Mouse (Mus musculus) embryonic fibroblast, embryonic 13.5 days (primary cell): Measurements from ENCODE around the gene Rab9. TPM values are rescaled to one million over a fixed set of nuclear protein-coding genes. Genes with fewer than 3 reads are reported as not detected.

Experiments
- H3K27ac ChIP-seq: 2 replicates; pipeline ENCODE4 v1.5.1; 2012; ENCODE audit warnings: low read length, control low read depth, inconsistent platforms; ENCODE audit not compliant: insufficient read depth
- H3K4me1 ChIP-seq: 2 replicates; pipeline ENCODE4 v1.6.1; 2011; ENCODE audit warnings: low read length; ENCODE audit not compliant: control insufficient read depth, insufficient read depth
- H3K4me3 ChIP-seq: 2 replicates; pipeline ENCODE4 v1.5.1; 2011; ENCODE audit warnings: mild to moderate bottlenecking, control low read depth, low read length; ENCODE audit not compliant: insufficient read depth
- CTCF ChIP-seq: IDR thresholded peaks from 2 replicates; pipeline ENCODE4 v1.5.1; 2011; ENCODE audit warnings: mild to moderate bottlenecking, control low read depth, low read length, moderate library complexity, borderline replicate concordance; ENCODE audit not compliant: insufficient read depth
- POLR2A ChIP-seq: IDR thresholded peaks from 2 replicates; pipeline ENCODE4 v1.6.1; 2011; ENCODE audit warnings: low read depth, mild to moderate bottlenecking, control low read depth, low read length, moderate library complexity
- polyA plus RNA-seq: library from polyadenylated mRNA; stranded (reverse); fragments of >200 nt; gene quantifications from 2 replicates; pipeline ENCODE4 v1.2.4, GENCODE M21; 2011; ENCODE audit warnings: low read depth; ENCODE audit not compliant: missing spikeins, insufficient read length

Rab9 gene
- polyA plus RNA-seq, 1 experiment, result 62.6 TPM

DNA sequence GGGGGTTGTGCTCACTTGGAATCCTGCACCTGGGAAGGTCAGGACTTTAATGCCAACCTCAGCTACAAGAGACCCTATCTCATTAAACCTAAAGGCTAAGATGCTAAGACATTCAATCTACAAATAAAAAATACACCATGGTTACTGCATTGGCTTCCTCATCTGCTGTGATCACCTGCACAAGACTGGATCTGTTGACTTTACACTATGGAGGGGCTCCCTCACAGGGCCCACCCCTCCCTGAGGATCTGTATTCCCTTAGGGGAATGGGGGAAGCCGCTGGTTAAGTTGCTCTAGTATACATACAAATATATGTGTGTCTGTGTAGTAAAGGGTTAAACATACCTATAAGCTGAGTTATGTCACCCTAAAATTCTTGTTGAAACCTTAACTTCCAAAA is 24.1 kb downstream of the Rab9 start:
- no peak overlapping the region for H3K27ac ChIP-seq
- no peaks in the 10 kb centered on the region for H3K4me1 ChIP-seq
- H3K4me3 ChIP-seq, result no peak overlapping the region
- TF ChIP-seq POLR2A, result no peak
- no peak for TF ChIP-seq CTCF

GRCm38 (mm10) chrX:166454331-166454730 is 25.3 kb downstream of the Rab9 start:
- H3K27ac ChIP-seq, result no peak overlapping the region
- TF ChIP-seq POLR2A, result no peak
- TF ChIP-seq CTCF, result no peak
- H3K4me1 ChIP-seq, result no peaks in the 10 kb centered on the region
- H3K4me3 ChIP-seq, result no peak overlapping the region

GRCm38 (mm10) chrX:166453532-166453931 is 26.1 kb downstream of the Rab9 start:
- H3K4me3 ChIP-seq, result no peak overlapping the region
- no peak for TF ChIP-seq POLR2A
- TF ChIP-seq CTCF, result no peak
- no peak overlapping the region for H3K27ac ChIP-seq
- H3K4me1 ChIP-seq, result no peaks in the 10 kb centered on the region

- no peak overlapping the region for H3K4me3 ChIP-seq
- TF ChIP-seq CTCF, result no peak
- TF ChIP-seq POLR2A, result no peak
- H3K27ac ChIP-seq, result no peak overlapping the region
- no peaks in the 10 kb centered on the region for H3K4me1 ChIP-seq
Measured at GRCm38 (mm10) chrX:166444552-166444951, 35.1 kb downstream of the Rab9 start.

DNA sequence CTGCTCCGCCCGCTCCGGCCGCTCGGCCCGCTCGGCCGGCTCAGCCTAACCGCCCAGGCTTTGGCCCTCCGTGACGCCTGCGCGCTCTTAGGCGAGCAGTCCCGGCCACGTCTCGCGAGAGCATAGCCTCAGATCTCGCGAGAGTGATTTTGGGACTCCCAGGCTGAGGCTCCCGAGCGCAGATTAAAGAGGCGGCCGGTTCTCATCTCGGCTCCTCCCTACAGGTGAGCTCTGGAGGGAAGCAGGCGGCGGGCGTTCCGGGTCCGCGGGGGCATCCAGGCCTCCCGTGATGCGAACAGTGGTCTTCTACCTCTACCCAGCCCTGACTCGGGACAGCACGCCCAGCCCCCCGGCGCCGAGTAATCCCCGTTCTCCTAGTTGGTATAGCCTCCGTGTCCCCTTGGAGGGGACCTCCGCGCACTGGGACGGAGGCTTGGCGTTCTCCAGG is 39.0 kb downstream of the Rab9 start, which contains the start of gene Ofd1:
Ofd1 (minus strand) TSS at position 89 of the 448 bp plus-strand sequence.
- Histone ChIP-seq H3K4me1 (no peaks in the 10 kb centered on the region), H3K27ac (peak within 1 kb of the TSS; percentile 20; the same call in 1 of the 2 replicates), H3K4me3 (peak within 1 kb of the TSS; percentile 74)
- TF ChIP-seq CTCF (no peak), POLR2A (peak; percentile 73)

DNA sequence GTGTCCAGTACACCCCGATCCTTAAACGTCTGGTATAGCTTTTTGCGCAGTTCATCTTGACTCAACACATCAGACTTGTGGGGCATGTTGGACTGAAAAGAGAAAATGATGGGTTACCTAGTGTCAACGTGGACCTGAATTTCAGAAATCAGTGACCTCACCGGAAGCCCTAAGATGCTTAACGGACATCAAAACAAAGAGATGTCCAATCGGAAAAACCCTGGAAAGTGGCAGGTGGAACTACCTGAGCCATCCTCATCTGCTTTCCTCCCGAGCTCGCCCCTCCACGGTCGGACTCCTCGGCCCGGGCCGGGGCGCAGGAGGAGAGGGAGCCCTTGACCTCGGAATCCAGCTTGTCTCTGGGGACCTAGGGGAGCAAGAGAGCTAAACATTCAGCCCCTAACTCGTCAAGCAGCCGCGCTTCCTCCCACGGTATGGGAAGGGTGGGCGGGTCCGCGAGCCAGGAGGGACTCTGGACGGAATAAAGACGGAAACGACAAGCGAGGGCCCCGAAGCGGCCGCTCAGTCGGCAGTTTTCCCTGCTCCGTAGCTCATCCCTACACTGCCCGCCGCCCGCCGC is 39.5 kb downstream of the Rab9 start, which contains the start of gene Trappc2:
Trappc2 (plus strand) TSS at position 539 of the 580 bp plus-strand sequence.
- Histone ChIP-seq H3K27ac (peak within 1 kb of the TSS; percentile 20; the same call in 1 of the 2 replicates), H3K4me3 (peak within 1 kb of the TSS; percentile 74), H3K4me1 (no peaks in the 10 kb centered on the region)
- no peak for TF ChIP-seq CTCF
- no peak for TF ChIP-seq POLR2A

DNA sequence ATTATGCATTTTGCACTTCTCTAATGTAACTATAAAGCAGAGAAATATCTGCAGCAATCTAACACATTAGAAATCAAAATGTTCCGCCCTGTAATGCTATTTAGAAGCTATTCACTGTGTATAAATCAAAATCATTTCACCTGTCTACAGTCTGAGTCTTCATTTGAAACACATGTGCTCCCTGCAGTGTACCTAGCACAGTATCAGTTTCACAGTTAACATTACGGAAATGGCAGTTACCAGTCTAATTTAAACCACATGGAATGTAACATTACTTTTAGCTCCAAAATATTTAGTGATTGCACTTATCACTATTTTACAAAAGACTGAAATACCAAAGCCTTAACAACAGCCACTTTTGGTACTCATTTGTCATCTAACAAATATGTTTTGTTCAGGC is 44.9 kb downstream of the Rab9 start:
- TF ChIP-seq CTCF (no peak), POLR2A (no peak)
- no peaks in the 10 kb centered on the region for H3K4me1 ChIP-seq
- H3K4me3 ChIP-seq, result no peak overlapping the region
- no peak overlapping the region for H3K27ac ChIP-seq

GRCm38 (mm10) chrX:166416196-166416595 is 63.5 kb downstream of the Rab9 start:
- TF ChIP-seq POLR2A (no peak), CTCF (no peak)
- Histone ChIP-seq H3K4me1 (no peaks in the 10 kb centered on the region), H3K27ac (no peak overlapping the region), H3K4me3 (no peak overlapping the region)

DNA sequence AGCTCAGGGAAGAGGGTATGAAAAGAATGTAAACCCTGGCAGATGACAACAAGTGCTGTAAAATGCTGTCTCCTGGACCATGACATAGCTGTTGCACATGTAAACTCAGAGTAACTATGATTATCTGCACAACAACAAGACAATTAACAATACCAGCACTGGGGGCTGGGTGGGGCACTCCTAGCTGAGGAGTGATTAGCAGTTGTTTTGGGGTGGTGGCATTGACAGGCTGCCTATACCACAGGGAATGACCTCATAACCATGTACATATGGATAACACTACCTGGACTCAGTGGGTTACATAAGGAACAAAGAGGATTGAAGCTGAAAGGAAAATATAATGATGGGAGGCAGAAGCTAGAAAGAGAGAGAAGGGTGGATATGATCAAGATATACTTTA is 71.8 kb downstream of the Rab9 start:
- Histone ChIP-seq H3K4me1 (no peaks in the 10 kb centered on the region; the same call in 1 of the 2 replicates), H3K27ac (no peak overlapping the region), H3K4me3 (no peak overlapping the region)
- TF ChIP-seq CTCF, result no peak
- no peak for TF ChIP-seq POLR2A

Other genes starting within 250 kb of the Rab9 start
- 20.1 and 48.3 TPM in 2 replicates for gene Gpm6b, start 241.0 kb downstream of the Rab9 start, polyA plus RNA-seq
- 14.5 and 15.6 TPM in 2 replicates for gene Trappc2, start 39.3 kb downstream of the Rab9 start, polyA plus RNA-seq
- gene Ofd1, start 39.2 kb downstream of the Rab9 start, polyA plus RNA-seq, result 11.0 and 15.0 TPM in 2 replicates
- 2.4 and 5.9 TPM in 2 replicates for gene Tceanc, start 38.7 kb upstream of the Rab9 start, polyA plus RNA-seq
- gene Egfl6, start 105.9 kb upstream of the Rab9 start, polyA plus RNA-seq, result 6.0 and 58.7 TPM in 2 replicates